Mouse (Mus musculus) heart, postnatal 10 days (tissue): Measurements from ENCODE around the gene Tubgcp3. TPM values are rescaled to one million over a fixed set of nuclear protein-coding genes. Genes with fewer than 3 reads are reported as not detected.

Source experiments
- microRNA-seq, 2 experiments: library from miRNA; unstranded; fragments of <30 nt; microRNA quantifications; one replicate each; pipeline ENCODE4 v1.2.0; 2022
- total RNA-seq, 2 experiments: library from RNA; stranded (reverse); gene quantifications; 2 replicates each; pipeline ENCODE4 v1.2.3; 2021

Gene Tubgcp3
- total RNA-seq, 2 experiments from 2014 or later = 19.3 to 19.7 TPM

Small RNAs within 50 kb of the gene (microRNA-seq; reads per million reads assigned to microRNA genes)
- 0 reads per million in 2 experiments for gene Gm26483

Other genes starting within 250 kb of the Tubgcp3 start
- not detected for gene Spaca7, start 99.2 kb downstream of the Tubgcp3 start, total RNA-seq
- gene Atp11a, start 84.8 kb upstream of the Tubgcp3 start, total RNA-seq = 10 to 100 TPM; 87.1 to 88.6 TPM
- gene Mcf2l, start 201.6 kb upstream of the Tubgcp3 start, total RNA-seq = 10 to 100 TPM; 56.4 to 88.8 TPM